Mouse (Mus musculus) yolk sac, embryonic 10.5 days (tissue): ENCODE data around the gene Col8a2.
A peak's percentile ranks its signal among the peaks of the same experiment; 100 is the strongest.

ENCODE experiments used
- DNase-seq: peaks from one replicate; pipeline ENCODE4 v3.0.0-alpha.2; 2017; ENCODE audit warnings: low spot score

Col8a2 gene

DNA sequence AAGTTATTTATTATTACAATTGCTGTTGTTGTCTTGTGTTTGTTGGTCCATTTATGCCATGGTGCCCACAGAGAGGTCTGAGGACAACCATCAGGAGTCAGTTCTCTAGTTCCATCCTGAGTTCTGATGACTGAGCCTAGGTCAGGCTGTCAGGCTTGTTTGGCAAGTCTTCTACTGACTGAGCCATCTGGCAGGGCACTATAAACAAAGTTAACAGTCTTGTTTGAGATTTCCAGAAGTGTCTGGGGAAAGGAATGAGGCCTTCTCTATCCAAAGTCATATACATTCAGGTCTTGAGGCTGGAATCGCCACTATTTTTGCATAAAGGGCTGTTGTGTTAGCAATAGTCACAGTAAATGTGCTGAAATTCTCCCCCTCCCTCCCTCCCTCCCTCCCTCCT, 45.2 kb downstream of the Col8a2 start:
- DNase-seq = no peak

DNA sequence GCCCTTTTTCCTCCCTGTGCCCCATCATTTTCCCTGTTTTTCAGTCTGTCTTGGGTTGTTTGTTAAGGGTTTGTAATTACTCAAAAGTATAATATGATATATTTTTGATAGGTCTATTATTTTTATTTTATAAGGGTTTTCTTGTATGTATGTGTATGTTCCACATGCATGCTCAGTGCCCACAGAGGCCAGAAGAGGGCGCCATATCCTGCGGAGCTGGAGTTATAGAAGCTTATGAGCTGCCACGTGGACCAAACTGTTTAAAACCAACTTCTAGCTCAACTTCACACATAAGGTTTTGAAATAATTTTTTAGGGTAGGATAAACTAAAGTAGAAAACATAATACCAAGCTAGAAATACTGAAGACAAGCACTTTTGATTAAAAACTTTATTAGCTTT, 45.8 kb downstream of the Col8a2 start:
- DNase-seq = no peak

DNA sequence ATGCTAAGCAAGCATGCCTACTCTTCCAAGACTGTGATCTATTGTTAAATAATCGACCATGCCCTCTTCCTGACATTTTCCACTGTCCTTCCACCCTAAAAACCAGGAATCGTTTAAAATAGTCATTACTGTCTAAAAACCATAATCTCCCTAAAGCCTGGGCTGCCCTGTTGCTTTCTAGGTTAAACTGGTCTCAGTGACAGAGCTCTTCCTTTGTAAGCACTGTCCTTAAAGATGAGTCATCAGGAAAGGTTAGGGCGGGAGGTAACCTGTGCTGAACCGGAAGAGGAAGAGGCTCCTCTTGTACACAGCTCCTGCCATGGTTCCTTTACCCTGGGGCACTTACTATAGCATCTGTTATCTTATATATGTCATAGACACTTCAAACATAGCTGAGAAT, 52.9 kb downstream of the Col8a2 start:
- no peak for DNase-seq

DNA sequence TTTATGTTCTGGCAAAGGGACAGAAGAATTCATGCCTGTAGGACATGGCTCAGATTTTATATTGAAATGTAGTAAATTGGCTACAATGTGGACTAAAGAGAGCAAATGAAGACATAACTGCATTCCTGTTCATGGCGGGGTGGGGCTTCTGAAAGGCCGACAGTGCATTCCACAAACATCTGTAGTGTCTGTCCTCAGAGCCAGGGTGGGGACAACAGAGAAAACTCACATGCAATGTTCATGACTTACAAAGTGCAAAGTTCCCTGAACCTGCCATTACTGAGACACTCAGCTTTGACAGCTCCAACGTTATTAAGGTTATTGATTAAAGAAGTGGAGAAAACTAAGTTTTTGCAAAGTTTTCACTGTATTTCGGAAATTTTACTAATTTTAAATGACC, 56.9 kb downstream of the Col8a2 start:
- peak; percentile 36 for DNase-seq

DNA sequence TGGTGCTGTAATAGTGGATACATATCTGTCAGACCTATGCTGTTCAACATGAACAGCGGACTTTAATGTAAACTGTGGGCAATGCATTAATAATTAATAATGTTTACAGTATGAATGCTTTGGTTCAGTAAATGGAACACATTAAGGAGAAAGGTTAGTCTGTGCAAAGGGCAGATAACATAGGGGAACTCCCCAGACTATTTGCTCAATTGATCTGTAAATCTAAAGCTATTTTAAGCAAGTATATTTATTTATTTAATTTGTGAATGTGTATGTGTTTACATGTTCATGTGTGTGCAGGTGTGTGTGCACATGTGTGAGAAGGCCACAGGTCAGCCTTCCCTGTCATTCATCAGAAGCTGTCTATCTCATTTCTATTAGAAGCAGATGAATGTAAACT, 73.5 kb downstream of the Col8a2 start:
- DNase-seq = no peak
